Mouse (Mus musculus): ENCODE data around the gene Kif21b. TPM values are rescaled to one million over a fixed set of nuclear protein-coding genes. Genes with fewer than 3 reads are reported as not detected.

Gene Kif21b
- total and polyA plus RNA-seq, 3 experiments = 0.78 to 2.7 (median 0.98) TPM

DNA sequence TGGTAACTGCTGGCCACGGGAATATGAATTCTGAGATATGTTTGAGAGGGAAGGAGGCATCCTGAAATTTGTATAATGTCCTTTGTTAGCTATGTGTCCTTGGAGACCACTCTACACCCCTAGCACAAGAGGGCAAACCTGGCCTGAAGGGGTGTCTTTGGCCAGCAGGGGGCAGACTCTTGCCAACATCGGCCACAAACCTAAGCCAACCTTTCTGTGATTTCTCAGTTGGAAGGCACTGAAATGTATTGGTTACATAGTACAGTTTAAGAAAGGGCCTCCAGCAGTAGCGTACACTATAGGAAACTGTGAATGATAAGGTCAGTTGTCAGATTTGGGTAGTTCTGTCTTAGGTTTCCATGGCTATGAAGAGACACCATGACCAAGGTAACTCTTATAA, 15.0 kb upstream of the Kif21b start:
- DNase-seq = peak; percentile 50 to 67

DNA sequence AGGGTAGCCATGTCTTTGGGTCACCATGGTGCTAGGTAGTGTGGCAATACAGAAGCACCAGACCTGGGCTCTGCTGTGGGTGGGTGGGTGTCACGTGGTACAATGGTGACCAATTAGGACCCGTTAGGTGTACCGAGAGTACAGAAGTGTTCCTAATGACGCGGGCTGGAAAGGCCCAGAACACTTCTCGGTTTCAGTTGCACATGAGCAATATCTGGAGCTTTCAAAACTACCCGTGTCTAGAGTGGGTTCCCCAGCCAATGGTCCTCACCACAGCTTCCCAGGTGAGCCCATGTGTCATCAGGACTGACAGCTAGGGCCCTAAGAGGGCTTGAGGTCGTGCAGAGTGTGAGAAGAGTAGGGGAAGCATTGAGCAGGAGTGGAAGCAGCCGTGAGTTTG, 14.1 kb upstream of the Kif21b start:
- no peaks in the 10 kb centered on the region for H3K79me2 ChIP-seq (replicated peaks; ENCODE audit: control insufficient read depth, insufficient read depth, low read length)
- H3K36me3 ChIP-seq (ENCODE audit: control insufficient read depth, insufficient read depth, low read length) = no peaks in the 10 kb centered on the region
- intact Hi-C loops (cut with DNase I) = loop anchor here (5.0 kb wide), 1 partner anchor 50 kb away; no protein-coding TSS in a partner anchor
- no peaks in the 10 kb centered on the region for H3K4me1 ChIP-seq (ENCODE audit: control insufficient read depth, insufficient read depth, low read length)
- no peak overlapping the region for H3K27ac ChIP-seq
- H3K4me3 ChIP-seq = no peak overlapping the region
- 88% methylated on average over 9 of the region's 9 CpGs for WGBS
- TF ChIP-seq EP300 (IDR thresholded peaks at IDR 0.05; ENCODE audit: insufficient read depth, low read depth, low read length) (no peak), POLR2A (IDR thresholded peaks at IDR 0.05; ENCODE audit: insufficient read depth, low read depth, low read length) (no peak), CTCF (IDR thresholded peaks at IDR 0.05) (no peak)
- no peaks in the 10 kb centered on the region for H3K27me3 ChIP-seq (ENCODE audit: control insufficient read depth, insufficient read depth, low read length)
- H3K9ac ChIP-seq (ENCODE audit: low read depth, low read length) = no peak overlapping the region
- no peak for DNase-seq

More for the DNA sequence above, 15.0 kb upstream of the Kif21b start:
- Histone ChIP-seq H3K27me3 (ENCODE audit: control insufficient read depth, insufficient read depth, low read length) (no peaks in the 10 kb centered on the region), H3K27ac (no peak overlapping the region), H3K79me2 (replicated peaks; ENCODE audit: control insufficient read depth, insufficient read depth, low read length) (no peaks in the 10 kb centered on the region), H3K4me1 (ENCODE audit: control insufficient read depth, insufficient read depth, low read length) (no peaks in the 10 kb centered on the region), H3K36me3 (ENCODE audit: control insufficient read depth, insufficient read depth, low read length) (no peaks in the 10 kb centered on the region), H3K9ac (ENCODE audit: low read depth, low read length) (no peak overlapping the region), H3K4me3 (no peak overlapping the region)
- intact Hi-C loops (cut with DNase I) = loop anchor here (5.0 kb wide), 1 partner anchor 51 kb away; no protein-coding TSS in a partner anchor
- TF ChIP-seq CTCF (IDR thresholded peaks at IDR 0.05) = peak; percentile 80
- no peak for TF ChIP-seq EP300 (IDR thresholded peaks at IDR 0.05; ENCODE audit: insufficient read depth, low read depth, low read length)
- 17% methylated on average over 3 of the region's 3 CpGs for WGBS

DNA sequence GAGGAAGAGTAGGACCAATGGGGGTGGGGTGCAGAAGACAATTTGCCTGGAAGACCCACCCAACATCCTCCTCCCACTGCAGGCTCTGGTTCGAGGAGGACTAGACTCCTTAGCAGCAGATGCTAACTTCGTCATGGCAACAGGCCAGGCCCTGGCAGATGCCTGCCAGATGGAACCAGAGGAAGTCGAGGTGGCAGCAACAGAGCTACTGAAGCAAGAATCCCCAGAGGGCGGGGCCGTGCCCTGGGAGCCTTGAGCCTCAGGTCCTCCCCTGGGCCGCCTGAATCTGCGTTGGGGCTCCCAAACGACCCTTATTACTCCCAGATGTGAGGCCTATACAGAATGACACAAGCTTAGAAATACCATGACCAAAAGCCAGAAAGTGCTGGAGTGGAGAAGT, 12.3 kb upstream of the Kif21b start:
- intact Hi-C loops (cut with DNase I) = loop anchor here (5.0 kb wide), 1 partner anchor 48 kb away; no protein-coding TSS in a partner anchor
- WGBS = 61% methylated on average over 8 of the region's 8 CpGs
- no peaks in the 10 kb centered on the region for H3K79me2 ChIP-seq (replicated peaks; ENCODE audit: control insufficient read depth, insufficient read depth, low read length)
- H3K9ac ChIP-seq (ENCODE audit: low read depth, low read length) = no peak overlapping the region
- no peaks in the 10 kb centered on the region for H3K4me1 ChIP-seq (ENCODE audit: control insufficient read depth, insufficient read depth, low read length)
- DNase-seq = peak in 1 of 2 experiments; percentile 61
- H3K36me3 ChIP-seq (ENCODE audit: control insufficient read depth, insufficient read depth, low read length) = no peaks in the 10 kb centered on the region
- H3K4me3 ChIP-seq = no peak overlapping the region
- no peaks in the 10 kb centered on the region for H3K27me3 ChIP-seq (ENCODE audit: control insufficient read depth, insufficient read depth, low read length)
- no peak overlapping the region for H3K27ac ChIP-seq
- TF ChIP-seq EP300 (IDR thresholded peaks at IDR 0.05; ENCODE audit: insufficient read depth, low read depth, low read length) (no peak), POLR2A (IDR thresholded peaks at IDR 0.05; ENCODE audit: insufficient read depth, low read depth, low read length) (no peak), CTCF (IDR thresholded peaks at IDR 0.05) (no peak)

GRCm38 (mm10) chr1:136119571-136120262, 11.5 kb upstream of the Kif21b start:
- TF ChIP-seq CTCF (IDR thresholded peaks at IDR 0.05) = no peak
- TF ChIP-seq POLR2A (IDR thresholded peaks at IDR 0.05; ENCODE audit: insufficient read depth, low read depth, low read length) = no peak
- TF ChIP-seq EP300 (IDR thresholded peaks at IDR 0.05; ENCODE audit: insufficient read depth, low read depth, low read length) = no peak
- WGBS = 79% methylated on average over 7 of the region's 7 CpGs
- no peak overlapping the region for H3K9ac ChIP-seq (ENCODE audit: low read depth, low read length)
- no peak for DNase-seq
- H3K27me3 ChIP-seq (ENCODE audit: control insufficient read depth, insufficient read depth, low read length) = no peaks in the 10 kb centered on the region
- H3K79me2 ChIP-seq (replicated peaks; ENCODE audit: control insufficient read depth, insufficient read depth, low read length) = no peaks in the 10 kb centered on the region
- H3K4me3 ChIP-seq = no peak overlapping the region
- H3K4me1 ChIP-seq (ENCODE audit: control insufficient read depth, insufficient read depth, low read length) = no peaks in the 10 kb centered on the region
- H3K27ac ChIP-seq = no peak overlapping the region
- no peaks in the 10 kb centered on the region for H3K36me3 ChIP-seq (ENCODE audit: control insufficient read depth, insufficient read depth, low read length)
- intact Hi-C loops (cut with DNase I) = loop anchor here (5.0 kb wide), 1 partner anchor 48 kb away; no protein-coding TSS in a partner anchor

DNA sequence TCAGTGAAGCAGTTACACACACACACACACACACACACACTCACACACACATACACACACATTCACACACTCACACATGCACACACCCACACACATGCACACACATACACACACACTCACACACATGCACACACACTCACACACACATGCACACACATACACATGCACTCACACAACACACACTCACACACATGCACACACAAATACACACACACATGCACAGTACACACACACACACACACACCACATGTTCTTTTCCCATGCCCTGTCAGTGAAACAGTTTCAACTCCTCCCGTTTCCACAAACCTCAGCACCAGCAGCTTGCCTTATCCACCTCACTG, 11.0 kb upstream of the Kif21b start:
- WGBS = 57% methylated on average over 1 of the region's 1 CpGs
- Histone ChIP-seq H3K36me3 (ENCODE audit: control insufficient read depth, insufficient read depth, low read length) (no peaks in the 10 kb centered on the region), H3K27me3 (ENCODE audit: control insufficient read depth, insufficient read depth, low read length) (no peaks in the 10 kb centered on the region), H3K4me3 (no peak overlapping the region), H3K4me1 (ENCODE audit: control insufficient read depth, insufficient read depth, low read length) (no peaks in the 10 kb centered on the region), H3K9ac (ENCODE audit: low read depth, low read length) (no peak overlapping the region), H3K79me2 (replicated peaks; ENCODE audit: control insufficient read depth, insufficient read depth, low read length) (no peaks in the 10 kb centered on the region), H3K27ac (no peak overlapping the region)
- TF ChIP-seq EP300 (IDR thresholded peaks at IDR 0.05; ENCODE audit: insufficient read depth, low read depth, low read length) (no peak), POLR2A (IDR thresholded peaks at IDR 0.05; ENCODE audit: insufficient read depth, low read depth, low read length) (no peak), CTCF (IDR thresholded peaks at IDR 0.05) (no peak)
- intact Hi-C loops (cut with DNase I) = no loop called here
- no peak for DNase-seq

DNA sequence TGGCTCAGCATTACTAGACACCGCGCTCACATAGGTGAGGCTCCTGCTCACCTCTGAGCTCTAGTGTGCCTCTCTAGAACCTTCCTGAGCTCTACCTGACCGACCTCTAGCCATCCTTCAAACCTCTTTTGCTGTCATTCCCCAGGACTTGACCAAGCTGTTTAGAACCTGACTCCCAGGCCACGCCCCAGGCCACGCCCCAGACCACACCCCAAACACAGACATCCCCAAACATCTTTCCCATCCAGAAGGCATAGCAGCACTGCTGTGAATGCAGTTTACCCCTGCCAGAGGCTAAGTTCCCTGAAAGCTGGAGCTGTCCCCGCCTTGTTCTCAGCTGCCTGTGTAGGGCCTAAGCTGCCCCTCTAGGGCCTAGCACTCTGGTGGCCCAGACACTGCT, 10.4 kb upstream of the Kif21b start:
- no peaks in the 10 kb centered on the region for H3K36me3 ChIP-seq (ENCODE audit: control insufficient read depth, insufficient read depth, low read length)
- DNase-seq = no peak
- H3K79me2 ChIP-seq (replicated peaks; ENCODE audit: control insufficient read depth, insufficient read depth, low read length) = no peaks in the 10 kb centered on the region
- H3K4me1 ChIP-seq (ENCODE audit: control insufficient read depth, insufficient read depth, low read length) = no peaks in the 10 kb centered on the region
- TF ChIP-seq EP300 (IDR thresholded peaks at IDR 0.05; ENCODE audit: insufficient read depth, low read depth, low read length) = no peak
- no peak for TF ChIP-seq POLR2A (IDR thresholded peaks at IDR 0.05; ENCODE audit: insufficient read depth, low read depth, low read length)
- TF ChIP-seq CTCF (IDR thresholded peaks at IDR 0.05) = no peak
- no peak overlapping the region for H3K9ac ChIP-seq (ENCODE audit: low read depth, low read length)
- no peak overlapping the region for H3K4me3 ChIP-seq
- no peak overlapping the region for H3K27ac ChIP-seq
- intact Hi-C loops (cut with DNase I) = no loop called here
- WGBS = 59% methylated on average over 6 of the region's 6 CpGs
- no peaks in the 10 kb centered on the region for H3K27me3 ChIP-seq (ENCODE audit: control insufficient read depth, insufficient read depth, low read length)

All from heart, adult 2 months (tissue).